ENCODE assay signal across 17 mouse cellular contexts in genomic region chr9:122078456-122078855, GRCm38 (mm10). TPM values are rescaled to one million over a fixed set of nuclear protein-coding genes. Genes with fewer than 3 reads are reported as not detected.
DNase-seq lines count a peak whose midpoint lies in the region; ATAC-seq and TF ChIP-seq lines count a peak whose summit lies in the region.
"Had no signal": no experiment of that assay in that cellular context is flagged by ENCODE, and none has a peak within 500 bp of the region (broad histone marks: within the 10 kb centered on the region; RNA-seq: fewer than 3 reads in every experiment).

No protein-coding gene starts in this region.

- DNase-seq in cerebellum, adult 9-11 months, result peak; percentile 42
- DNase-seq in cerebellum, postnatal 14 days, result no peak
- DNase-seq in heart, embryonic 10.5 days (ENCODE audit: low spot score), result no peak
- DNase-seq in lung, postnatal 36 days, result peak; percentile 30
- no peak for DNase-seq in lung, postnatal 0 days (ENCODE audit: low spot score)
- peak; percentile 40 for DNase-seq in telencephalon, adult 2 months (ENCODE audit: low read depth, low spot score)
- DNase-seq in liver, embryonic 11.5 days (ENCODE audit: low spot score), result no peak
- DNase-seq: adrenal gland, postnatal 36 days; cerebellum, adult 11 months; kidney, adult 9 months; lung, embryonic 14.5 days; thymus, adult 2 months had no signal

- H3K27me3 ChIP-seq in heart, embryonic 16.5 days (ENCODE audit: control insufficient read depth, insufficient read depth, low read length), result no peaks in the 10 kb centered on the region
- no peaks in the 10 kb centered on the region for H3K27me3 ChIP-seq in heart, embryonic 10.5 days (ENCODE audit: insufficient read depth, poor library complexity, severe bottlenecking)
- no peaks in the 10 kb centered on the region for H3K27me3 ChIP-seq in lung, postnatal 0 days (replicated peaks; ENCODE audit: insufficient read depth, low read length)
- no peaks in the 10 kb centered on the region for H3K27me3 ChIP-seq in liver, embryonic 11.5 days (replicated peaks; ENCODE audit: control insufficient read depth, insufficient read depth, low read length)
- H3K27me3 ChIP-seq: limb, embryonic 13.5 days had no signal

- no peak overlapping the region for H3K9ac ChIP-seq in heart, embryonic 16.5 days (ENCODE audit: low read length)
- H3K9ac ChIP-seq in lung, postnatal 0 days (replicated peaks; ENCODE audit: low read depth), result no peak overlapping the region
- no peak overlapping the region for H3K9ac ChIP-seq in liver, embryonic 11.5 days (ENCODE audit: low read depth, low read length)
- H3K9ac ChIP-seq: limb, embryonic 13.5 days; lung, embryonic 14.5 days had no signal

- no peak for TF ChIP-seq EP300 in lung, postnatal 0 days (IDR thresholded peaks at IDR 0.05)

- ATAC-seq in heart, embryonic 16.5 days (replicated peaks; ENCODE audit: extremely low read depth, insufficient read depth, low FRiP score), result no peak
- no peak for ATAC-seq in lung, postnatal 0 days
- no peak for ATAC-seq in liver, embryonic 11.5 days (replicated peaks; ENCODE audit: low FRiP score)
- ATAC-seq: hindbrain, embryonic 16.5 days had no signal

- no peaks in the 10 kb centered on the region for H3K36me3 ChIP-seq in heart, embryonic 16.5 days (ENCODE audit: control insufficient read depth, insufficient read depth)
- H3K36me3 ChIP-seq in heart, embryonic 10.5 days, result no peaks in the 10 kb centered on the region
- H3K36me3 ChIP-seq in lung, postnatal 0 days (ENCODE audit: insufficient read depth, low read length), result no peaks in the 10 kb centered on the region
- no peaks in the 10 kb centered on the region for H3K36me3 ChIP-seq in liver, embryonic 11.5 days (ENCODE audit: control insufficient read depth, insufficient read depth, low read length)
- H3K36me3 ChIP-seq: limb, embryonic 13.5 days had no signal

- peak overlapping the region; percentile 16; the same call in 1 of the 2 replicates for H3K4me2 ChIP-seq in heart, embryonic 16.5 days (ENCODE audit: low read depth, low read length)
- no peak overlapping the region for H3K4me2 ChIP-seq in lung, postnatal 0 days (replicated peaks; ENCODE audit: low read depth, low read length)
- no peak overlapping the region for H3K4me2 ChIP-seq in liver, embryonic 11.5 days
- H3K4me2 ChIP-seq: limb, embryonic 13.5 days; lung, embryonic 14.5 days had no signal

- H3K27ac ChIP-seq in heart, embryonic 16.5 days (ENCODE audit: low read length), result no peak overlapping the region
- no peak overlapping the region; the same call in 1 of the 2 replicates for H3K27ac ChIP-seq in heart, embryonic 10.5 days
- no peak overlapping the region for H3K27ac ChIP-seq in lung, postnatal 0 days (ENCODE audit: low read length)
- no peak overlapping the region for H3K27ac ChIP-seq in liver, embryonic 11.5 days (ENCODE audit: low read depth, low read length)
- H3K27ac ChIP-seq: layer of hippocampus, adult 2 months; limb, embryonic 13.5 days had no signal

- TF ChIP-seq CTCF in lung, postnatal 0 days (IDR thresholded peaks at IDR 0.05), result no peak

- 27% methylated on average over 5 of the region's 5 CpGs for WGBS in heart, embryonic 16.5 days
- WGBS in heart, embryonic 10.5 days, result 42% methylated on average over 5 of the region's 5 CpGs
- WGBS in lung, postnatal 0 days, result 51% methylated on average over 5 of the region's 5 CpGs
- 79% methylated on average over 5 of the region's 5 CpGs for WGBS in liver, embryonic 11.5 days

- H3K4me1 ChIP-seq in heart, embryonic 16.5 days (ENCODE audit: control insufficient read depth, insufficient read depth, low read length), result peaks cover 14% of the 10 kb centered on the region
- peaks cover 23% of the 10 kb centered on the region for H3K4me1 ChIP-seq in heart, embryonic 10.5 days
- H3K4me1 ChIP-seq in lung, postnatal 0 days (ENCODE audit: insufficient read depth, low read depth, low read length), result peaks cover 3% of the 10 kb centered on the region; the same call in 1 of the 2 replicates
- H3K4me1 ChIP-seq in liver, embryonic 11.5 days (replicated peaks; ENCODE audit: control insufficient read depth, insufficient read depth, low read length), result no peaks in the 10 kb centered on the region
- H3K4me1 ChIP-seq: limb, embryonic 13.5 days had no signal

- no peak overlapping the region for H3K4me3 ChIP-seq in heart, embryonic 16.5 days (ENCODE audit: low read length)
- H3K4me3 ChIP-seq in heart, embryonic 10.5 days, result no peak overlapping the region
- H3K4me3 ChIP-seq in lung, postnatal 0 days (ENCODE audit: low read depth, low read length), result no peak overlapping the region
- H3K4me3 ChIP-seq in liver, embryonic 11.5 days (ENCODE audit: low read depth, low read length), result no peak overlapping the region
- H3K4me3 ChIP-seq: layer of hippocampus, adult 2 months; limb, embryonic 13.5 days; megakaryocyte, embryonic 14.5 days had no signal

- no peaks in the 10 kb centered on the region for H3K9me3 ChIP-seq in heart, embryonic 16.5 days (replicated peaks; ENCODE audit: control insufficient read depth, low read length)
- H3K9me3 ChIP-seq in heart, embryonic 10.5 days, result no peaks in the 10 kb centered on the region
- H3K9me3 ChIP-seq in lung, postnatal 0 days (ENCODE audit: low read length), result no peaks in the 10 kb centered on the region
- no peaks in the 10 kb centered on the region for H3K9me3 ChIP-seq in liver, embryonic 11.5 days (ENCODE audit: control insufficient read depth, low read length)
- H3K9me3 ChIP-seq: limb, embryonic 13.5 days; megakaryocyte, embryonic 14.5 days had no signal

RNA-seq across cellular contexts. Expression of gene Snrk, which starts 38.6 kb away (rescaled TPM):
- polyA plus RNA-seq in heart, embryonic 16.5 days (2015; fragmentation: Nextera tagmentation; extraction: Ambion mirVana), result 59.1 and 61.7 TPM in 2 replicates
- polyA plus RNA-seq in heart, embryonic 10.5 days (2016; fragmentation: Nextera tagmentation; extraction: Ambion mirVana), result 39.3 and 54.0 TPM in 2 replicates
- polyA plus RNA-seq in lung, postnatal 0 days (2015; fragmentation: Nextera tagmentation; extraction: Ambion mirVana), result 93.6 and 100 TPM in 2 replicates
- polyA plus RNA-seq in liver, embryonic 11.5 days (2014; fragmentation: Nextera tagmentation; extraction: Ambion mirVana), result 27.0 and 34.1 TPM in 2 replicates

Comparison
In these comparisons a context has a peak if more than half of its experiments do, and no peak if none do; other contexts are left out.
1. DNase-seq: peak in cerebellum, adult 9-11 months (single experiment), lung, postnatal 36 days (single experiment) and telencephalon, adult 2 months (single experiment); none in cerebellum, postnatal 14 days (0 of 2), heart, embryonic 10.5 days (single experiment), lung, postnatal 0 days (single experiment) and liver, embryonic 11.5 days (single experiment).